Mouse (Mus musculus): ENCODE results near the gene Lrfn5. TPM values are rescaled to one million over a fixed set of nuclear protein-coding genes. Genes with fewer than 3 reads are reported as not detected.

Gene Lrfn5
- not detected in 2 replicates for total RNA-seq (2012; rRNA removed)
- not detected in 2 replicates for total RNA-seq (2014; rRNA removed)
- not detected in 2 replicates for polyA plus RNA-seq (2012; ENCODE audit: insufficient read length, low read depth)

- TF ChIP-seq ZKSCAN1 (IDR thresholded peaks at IDR 0.05; ENCODE audit: borderline replicate concordance, low read depth, low read length) (no peak), PAX5 (IDR thresholded peaks at IDR 0.05; ENCODE audit: low read length) (no peak), MYC (IDR thresholded peaks at IDR 0.05; ENCODE audit: low read depth, low read length) (no peak), ZC3H11A (IDR thresholded peaks at IDR 0.05; ENCODE audit: low read depth, low read length) (no peak), MAZ (IDR thresholded peaks at IDR 0.05; ENCODE audit: low read depth, low read length) (no peak), MEF2A (IDR thresholded peaks at IDR 0.05; ENCODE audit: borderline replicate concordance, low read depth, low read length) (no peak), RAD21 (IDR thresholded peaks at IDR 0.05; ENCODE audit: low read depth, low read length) (no peak)
- Histone ChIP-seq H3K9me3 (replicated peaks; ENCODE audit: low read length) (peaks cover 51% of the 10 kb centered on the region), H3K4me1 (ENCODE audit: control insufficient read depth in 1 of 2, insufficient read depth in 2 of 2) (no peaks in the 10 kb centered on the region), H3K9ac (ENCODE audit: insufficient read depth, low read depth) (no peak within 1 kb of the TSS), H3K27ac (ENCODE audit: insufficient read depth, low read depth) (no peak within 1 kb of the TSS), H3K36me3 (replicated peaks in 1 of 2; ENCODE audit: control insufficient read depth in 1 of 2, insufficient read depth in 1 of 2, low read length in 1 of 2) (no peaks in the 10 kb centered on the region), H3K27me3 (replicated peaks) (no peaks in the 10 kb centered on the region), H3K4me3 (replicated peaks in 1 of 3; ENCODE audit: low read depth in 2 of 3, low read length in 2 of 3, poor library complexity in 1 of 3) (no peak within 1 kb of the TSS), H3K79me2 (replicated peaks; ENCODE audit: control insufficient read depth, extremely low read depth, insufficient read depth, poor library complexity, severe bottlenecking) (no peaks in the 10 kb centered on the region), H3K4me2 (ENCODE audit: insufficient read depth, low read depth, poor library complexity, severe bottlenecking) (no peak within 1 kb of the TSS)
- DNase-seq (ENCODE audit: extremely low read depth) = no peak
- in situ Hi-C loops (cut with MboI; ENCODE audit: low pct_ligation_motif_present, low pct_unique_long_range_greater_than_20kb, low sequenced_read_pairs) = no loop called here
- dilution Hi-C loops (cut with MboI; ENCODE audit: extremely low pct_ligation_motif_present, extremely low pct_unique_long_range_greater_than_20kb, low sequenced_read_pairs) = no loop called here
Observed at GRCm38 (mm10) chr12:61522829-61523370, at the start of gene Lrfn5. TSS of gene Lrfn5 (plus strand) at chr12:61523150.

DNA sequence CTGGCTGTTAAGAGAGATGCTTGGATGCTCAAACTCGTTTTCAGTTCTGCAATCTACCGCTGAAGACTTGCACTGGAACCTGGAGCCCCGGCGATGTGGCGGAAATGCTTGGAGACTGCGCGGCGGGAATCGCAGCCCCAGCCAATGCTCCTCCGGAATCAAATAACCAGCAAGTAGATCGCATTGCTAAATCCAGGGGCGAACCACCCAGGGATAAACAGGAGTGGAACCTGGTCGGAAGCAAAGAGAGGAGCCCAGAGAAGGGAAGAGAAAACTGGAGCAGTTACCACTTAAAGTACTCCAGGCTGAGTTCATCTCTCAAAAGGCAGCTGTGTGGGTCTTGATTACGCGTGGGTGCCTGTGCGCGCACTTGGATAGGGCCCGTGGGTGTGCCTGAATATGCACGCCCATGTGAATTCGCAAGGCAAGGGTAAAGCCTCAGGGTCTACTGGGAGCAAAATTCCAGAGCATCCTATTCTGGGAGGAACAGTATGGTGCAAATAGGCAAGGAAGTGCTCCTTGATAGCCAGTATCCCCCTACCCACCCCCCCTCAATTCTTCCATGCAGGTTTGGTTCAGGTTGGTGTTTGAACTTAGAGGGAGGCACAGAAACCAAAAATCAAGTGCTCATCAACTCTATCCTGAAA lies 1.3 kb upstream of the Lrfn5 start:
- no peaks in the 10 kb centered on the region for H3K4me1 ChIP-seq (ENCODE audit: control insufficient read depth in 1 of 2, insufficient read depth in 2 of 2)
- H3K4me2 ChIP-seq (ENCODE audit: insufficient read depth, low read depth, poor library complexity, severe bottlenecking) = no peak overlapping the region
- dilution Hi-C loops (cut with MboI; ENCODE audit: extremely low pct_ligation_motif_present, extremely low pct_unique_long_range_greater_than_20kb, low sequenced_read_pairs) = no loop called here

More for the DNA sequence above, 1.3 kb upstream of the Lrfn5 start:
- Histone ChIP-seq H3K9ac (ENCODE audit: insufficient read depth, low read depth) (no peak overlapping the region), H3K36me3 (replicated peaks in 1 of 2; ENCODE audit: control insufficient read depth in 1 of 2, insufficient read depth in 1 of 2, low read length in 1 of 2) (no peaks in the 10 kb centered on the region), H3K27ac (ENCODE audit: insufficient read depth, low read depth) (no peak overlapping the region), H3K9me3 (replicated peaks; ENCODE audit: low read length) (peaks cover 53% of the 10 kb centered on the region), H3K79me2 (replicated peaks; ENCODE audit: control insufficient read depth, extremely low read depth, insufficient read depth, poor library complexity, severe bottlenecking) (no peaks in the 10 kb centered on the region), H3K4me3 (replicated peaks in 1 of 3; ENCODE audit: low read depth in 2 of 3, low read length in 2 of 3, poor library complexity in 1 of 3) (no peak overlapping the region), H3K27me3 (replicated peaks) (no peaks in the 10 kb centered on the region)
- no peak for DNase-seq (ENCODE audit: extremely low read depth)
- no peak for TF ChIP-seq ZMIZ1 (IDR thresholded peaks at IDR 0.05; ENCODE audit: low read depth, low read length)
- TF ChIP-seq MXI1 (IDR thresholded peaks at IDR 0.05; ENCODE audit: low read depth, low read length) = no peak
- TF ChIP-seq UBTF (IDR thresholded peaks at IDR 0.05; ENCODE audit: low read depth, low read length) = no peak
- TF ChIP-seq IRF4 (IDR thresholded peaks at IDR 0.05; ENCODE audit: low read depth, low read length) = no peak
- TF ChIP-seq MYC (IDR thresholded peaks at IDR 0.05; ENCODE audit: low read depth, low read length) = no peak
- no peak for TF ChIP-seq JUND (conservative IDR thresholded peaks at IDR 0.05; ENCODE audit: low read depth, low read length)
- no peak for TF ChIP-seq MEF2A (IDR thresholded peaks at IDR 0.05; ENCODE audit: borderline replicate concordance, low read depth, low read length)
- TF ChIP-seq GABPA (IDR thresholded peaks at IDR 0.05; ENCODE audit: insufficient replicate concordance, low read depth, low read length) = no peak
- TF ChIP-seq BHLHE40 (IDR thresholded peaks at IDR 0.05; ENCODE audit: low read depth, low read length) = no peak
- no peak for TF ChIP-seq ELF1 (IDR thresholded peaks at IDR 0.05; ENCODE audit: low read depth, low read length)
- in situ Hi-C loops (cut with MboI; ENCODE audit: low pct_ligation_motif_present, low pct_unique_long_range_greater_than_20kb, low sequenced_read_pairs) = no loop called here
